Mouse (Mus musculus) kidney, postnatal 25 days (tissue): ENCODE measurements around the gene Ifna2.

ENCODE experiments used
- DNase-seq, 2 experiments: peaks; one replicate each; pipeline ENCODE4 v3.0.0; 2021; ENCODE audit warnings: mixed read lengths in 2 of 2

The Ifna2 gene

DNA sequence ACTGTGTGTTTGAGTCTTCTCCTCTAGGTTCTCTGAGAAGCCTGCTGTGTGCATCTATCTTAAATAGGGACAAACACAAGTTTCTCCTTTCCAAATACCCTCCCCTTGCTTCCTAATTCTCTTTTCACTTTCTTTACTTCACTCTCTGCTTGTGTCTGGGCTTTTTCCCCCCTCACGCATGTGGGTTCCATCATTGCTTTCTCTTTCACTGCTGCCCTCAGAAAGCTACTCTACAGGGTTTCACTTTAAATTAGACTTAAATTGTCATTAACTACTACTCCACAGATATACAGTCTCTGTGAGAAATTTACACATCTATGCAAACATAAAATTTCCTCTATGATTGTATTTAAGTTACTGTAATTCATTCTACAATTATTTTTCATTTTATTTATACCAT lies at the start of gene Ifna2:
TSS of gene Ifna2 (minus strand) at position 101 of the 400 bp plus-strand sequence.
- DNase-seq = no peak

DNA sequence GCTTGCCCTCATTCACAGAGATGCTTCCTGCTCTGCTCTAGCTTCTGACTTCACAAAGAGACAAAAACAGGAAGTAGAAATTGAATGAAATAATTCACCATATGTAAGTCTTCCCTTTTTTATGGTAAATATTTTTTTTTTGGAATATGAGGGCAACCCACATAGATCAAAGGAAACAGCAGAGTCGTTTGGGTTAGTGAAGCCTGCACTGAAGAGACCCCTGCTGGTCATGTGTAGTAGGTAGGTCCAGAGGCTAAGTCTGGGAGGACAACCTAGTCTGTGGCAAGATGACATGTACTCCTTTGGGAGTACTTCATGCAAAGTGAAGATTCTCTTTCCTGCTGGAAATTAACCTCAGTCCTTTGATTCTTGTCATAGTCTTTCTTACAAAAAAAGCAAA lies 43.6 kb upstream of the Ifna2 start:
- DNase-seq = peak; percentile 56 to 73

DNA sequence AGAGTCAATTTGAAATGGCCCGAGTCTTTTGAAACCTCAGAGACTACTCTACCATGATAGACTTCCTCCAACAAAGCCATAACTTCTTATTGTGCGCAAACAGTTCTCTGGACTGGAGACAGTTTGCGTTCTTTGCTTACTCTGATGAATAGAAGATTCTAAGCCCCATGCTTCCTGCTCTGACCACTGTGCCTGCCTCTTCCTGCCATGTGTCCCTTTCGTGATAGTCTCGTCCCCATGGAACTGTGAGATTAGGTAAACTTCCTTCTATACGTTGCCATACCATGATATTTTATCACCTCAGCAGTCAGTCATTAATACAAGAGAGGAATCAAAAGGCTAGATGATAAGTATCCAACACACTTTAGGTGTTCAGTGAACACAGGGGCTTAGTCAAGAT lies 43.0 kb upstream of the Ifna2 start:
- no peak for DNase-seq

DNA sequence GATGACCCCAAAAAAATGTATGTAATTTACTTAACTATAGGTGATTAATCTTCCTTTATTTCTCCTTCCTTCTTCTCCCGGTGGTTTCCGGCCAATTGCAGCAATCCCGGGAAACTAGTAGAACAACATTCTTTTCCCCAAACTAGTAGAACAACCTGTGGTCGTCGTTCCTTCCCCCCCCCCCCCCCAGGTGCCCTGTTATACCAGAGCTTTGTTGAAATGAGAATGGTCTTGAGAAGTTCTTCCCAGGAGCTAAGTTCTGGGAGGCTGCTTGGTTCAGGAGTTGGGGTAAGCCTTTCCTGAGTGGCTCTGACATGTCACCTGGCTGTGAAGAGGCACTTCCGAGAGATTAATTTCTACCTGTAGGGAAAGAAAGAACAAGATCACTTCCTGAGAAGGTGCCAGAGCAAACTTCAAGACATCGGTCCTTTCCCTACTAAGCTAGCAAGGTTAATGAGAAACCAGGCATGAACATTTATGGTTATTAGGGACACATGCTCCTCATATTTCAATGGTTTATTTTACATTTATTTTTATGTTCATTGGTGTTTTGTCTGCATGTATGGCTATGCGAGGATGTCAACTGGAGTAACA lies 39.9 kb upstream of the Ifna2 start:
- no peak for DNase-seq

DNA sequence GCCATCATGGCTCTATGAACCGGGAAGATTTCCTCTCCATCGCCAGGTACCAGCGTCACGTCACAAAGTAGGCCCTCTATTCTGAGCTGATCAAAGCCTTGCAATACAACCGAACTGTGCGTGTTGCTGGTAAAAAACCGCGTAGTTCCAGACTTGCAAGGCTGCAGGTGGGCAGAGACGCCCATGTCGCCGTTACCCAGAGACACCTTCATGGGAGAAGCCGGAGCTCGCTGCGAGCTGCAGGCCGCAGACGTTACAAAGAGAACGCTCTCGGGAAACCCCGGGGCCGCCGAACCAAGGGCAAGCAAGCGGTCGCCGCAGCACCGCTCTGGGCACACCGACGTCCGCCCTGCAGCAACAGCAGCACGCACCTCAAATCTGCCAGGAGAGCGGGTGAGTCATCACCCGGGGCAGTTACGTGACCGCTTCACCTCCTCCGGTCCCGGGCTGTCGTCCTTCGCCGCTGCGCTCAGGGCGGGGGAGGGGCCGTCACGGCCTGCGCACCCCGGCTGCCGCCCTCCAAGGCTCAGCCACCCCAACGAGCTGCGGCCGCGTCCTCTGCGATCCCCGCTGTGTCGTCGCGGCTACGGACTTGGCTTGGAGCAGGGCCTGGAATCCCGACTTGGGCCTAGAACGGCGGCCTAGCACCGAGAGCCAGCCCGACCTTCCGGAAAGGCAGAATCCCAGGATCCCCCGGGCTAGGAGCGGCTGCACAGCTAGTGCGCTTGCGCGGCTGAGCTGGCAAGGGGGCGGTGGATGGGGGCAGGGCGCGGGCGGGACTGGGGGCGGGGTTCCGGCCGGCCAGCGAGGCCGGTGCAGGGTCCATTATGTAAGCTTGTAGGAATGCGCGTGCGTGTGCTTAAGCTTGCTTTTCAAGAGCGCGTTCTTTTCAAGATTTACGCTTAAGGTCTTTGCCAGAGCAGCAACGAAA lies 38.3 kb upstream of the Ifna2 start, which contains the start of the genes Gm26566 and Klhl9:
TSS of gene Gm26566 (plus strand) at position 15 of the 931 bp plus-strand sequence.
TSS of gene Klhl9 (minus strand) at position 675 of the 931 bp plus-strand sequence.
- DNase-seq = peak; percentile 92 to 96

DNA sequence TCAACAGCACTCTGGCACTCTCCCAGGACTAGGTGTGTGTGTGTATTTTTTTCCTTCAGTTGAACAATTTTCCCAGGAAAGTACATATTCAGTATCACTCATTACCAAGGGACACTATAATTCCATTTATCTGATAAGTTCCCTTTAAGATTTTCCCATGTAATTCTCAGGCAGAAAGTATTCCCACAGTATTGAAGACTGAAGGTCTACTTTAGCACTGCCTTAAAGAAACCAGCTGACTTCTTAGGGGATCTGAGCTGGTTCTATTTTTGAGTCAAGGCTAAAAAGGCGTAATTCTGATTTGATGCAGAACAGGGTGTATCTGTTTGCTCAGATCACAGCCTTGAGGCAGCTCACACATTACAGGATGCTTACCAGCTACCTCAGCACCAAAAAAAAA lies 35.0 kb upstream of the Ifna2 start:
- peak in 1 of 2 experiments; percentile 31 for DNase-seq

DNA sequence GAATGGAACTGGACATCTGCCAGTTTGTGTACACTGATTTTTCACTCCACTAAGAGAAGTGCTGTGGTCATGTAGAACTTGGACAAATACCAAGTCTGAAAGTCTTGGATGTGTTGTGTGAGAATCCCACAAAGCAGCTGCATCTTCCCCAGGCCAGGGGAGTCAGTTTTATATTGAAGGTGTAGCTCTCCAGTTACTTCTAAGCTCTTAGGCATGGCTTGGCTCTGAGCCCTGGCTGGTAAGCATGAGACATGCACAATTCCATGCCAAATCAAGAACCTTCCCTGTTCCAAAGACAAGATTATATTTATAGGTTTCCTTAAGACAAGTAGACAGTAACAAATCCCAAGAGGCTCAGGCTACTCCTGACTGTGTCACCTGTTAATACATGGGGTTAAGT lies 31.3 kb upstream of the Ifna2 start:
- peak in 1 of 2 experiments; percentile 28 for DNase-seq

DNA sequence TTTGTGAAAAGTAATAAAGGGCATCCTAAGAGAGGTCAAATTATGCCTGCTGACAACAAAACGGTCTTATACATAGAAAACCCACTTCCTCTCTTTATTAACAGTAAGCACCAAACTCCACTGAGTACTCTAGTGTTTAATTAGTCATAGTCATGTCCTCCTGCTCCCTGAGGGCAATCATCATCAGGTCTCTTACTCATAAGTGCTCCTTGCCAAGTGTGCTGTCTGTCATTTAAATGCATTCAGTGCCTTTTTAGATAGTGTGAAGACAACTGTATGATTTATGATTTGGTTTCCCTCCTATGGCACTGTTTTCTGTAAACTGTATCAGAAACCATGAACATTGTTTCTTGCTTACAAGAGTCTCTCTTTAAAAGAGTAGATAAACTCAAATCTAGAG lies 30.6 kb upstream of the Ifna2 start:
- no peak for DNase-seq

DNA sequence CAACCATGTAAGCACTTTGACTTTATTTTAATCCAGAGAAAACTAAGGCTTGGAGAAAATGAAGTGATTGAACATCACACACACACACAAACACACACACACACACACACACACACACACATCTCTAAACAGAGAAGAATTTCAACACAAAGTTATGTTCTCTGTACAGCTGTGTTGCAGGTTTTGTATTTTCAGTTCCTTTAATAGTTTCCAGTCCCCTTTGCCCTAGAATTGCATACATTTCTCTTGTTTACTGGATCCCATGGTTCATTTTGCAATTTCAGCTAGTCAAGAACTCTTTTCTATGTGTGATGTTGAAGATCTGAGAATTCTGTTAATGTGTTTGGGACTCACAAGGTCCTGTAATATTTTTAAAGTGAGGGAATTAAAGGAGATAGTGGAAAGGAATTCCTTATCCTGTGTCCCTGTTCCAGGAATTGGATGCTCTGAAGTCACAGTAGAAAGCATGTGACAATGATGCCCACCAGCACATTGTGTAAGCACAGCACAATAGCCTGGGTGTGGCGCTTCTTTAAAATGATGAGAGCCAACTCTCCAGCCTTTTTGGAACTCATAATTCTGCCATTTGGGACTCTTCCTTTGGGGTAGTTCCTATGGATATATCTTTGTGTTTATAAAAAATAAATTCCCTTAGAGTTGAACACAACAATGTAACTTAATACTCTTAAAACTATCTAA lies 23.6 kb upstream of the Ifna2 start:
- no peak for DNase-seq

DNA sequence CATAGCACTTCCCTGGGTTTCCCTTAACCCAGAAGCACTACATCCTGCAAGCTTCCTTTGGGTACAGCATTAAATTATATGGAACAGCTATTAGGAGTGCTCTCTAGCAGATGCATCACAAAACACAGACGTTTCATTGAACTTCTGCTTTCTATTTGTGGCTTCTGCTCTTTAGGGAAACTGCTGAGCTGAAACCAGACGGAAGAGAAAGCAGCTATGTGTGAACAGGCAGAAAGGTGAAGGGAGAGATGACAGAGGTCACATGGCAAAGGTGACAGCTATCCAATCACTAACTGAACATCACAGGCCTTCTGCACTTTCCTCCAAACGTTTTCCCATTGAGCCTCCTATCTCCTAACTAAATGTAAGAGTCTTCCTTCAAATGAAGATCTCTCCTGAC lies 22.2 kb upstream of the Ifna2 start:
- no peak for DNase-seq

DNA sequence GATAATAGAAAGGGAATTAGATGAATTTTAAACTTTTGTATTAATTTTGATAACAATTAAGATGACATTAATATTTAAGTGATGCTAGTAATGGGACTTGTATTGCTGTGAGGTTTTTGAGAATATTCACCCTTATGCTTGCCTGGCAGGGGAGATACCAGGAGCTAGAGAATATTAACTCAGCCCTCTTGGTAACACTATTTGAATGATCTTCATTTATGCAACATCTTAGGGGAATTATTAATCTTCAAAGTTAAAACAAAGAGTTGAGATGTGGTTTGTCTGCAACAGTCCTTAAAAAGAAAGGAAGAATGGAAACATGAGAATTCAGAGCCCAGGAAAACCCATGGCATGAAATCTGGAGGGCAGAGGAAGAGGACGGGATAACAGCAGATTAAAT lies 15.6 kb upstream of the Ifna2 start:
- DNase-seq = no peak

DNA sequence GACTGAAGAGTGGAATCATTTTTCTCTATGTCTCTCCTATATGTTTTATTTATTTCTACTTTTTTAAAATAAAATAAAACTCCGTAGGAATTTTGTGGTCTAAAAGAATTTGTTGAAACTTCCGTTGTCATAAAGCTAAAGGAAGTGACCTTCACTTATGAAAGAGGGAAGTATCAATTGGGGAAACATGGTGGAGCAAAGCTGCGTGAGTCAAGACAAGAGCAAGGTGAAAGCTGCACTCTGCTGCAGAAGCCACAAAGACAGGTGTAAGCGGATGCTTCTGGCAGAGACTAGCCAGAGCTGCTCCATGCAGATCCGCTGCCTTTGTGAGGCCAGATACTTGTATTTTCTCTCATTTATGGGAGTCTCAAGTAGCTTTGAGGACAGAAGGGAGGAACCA lies 15.1 kb upstream of the Ifna2 start:
- DNase-seq = no peak

DNA sequence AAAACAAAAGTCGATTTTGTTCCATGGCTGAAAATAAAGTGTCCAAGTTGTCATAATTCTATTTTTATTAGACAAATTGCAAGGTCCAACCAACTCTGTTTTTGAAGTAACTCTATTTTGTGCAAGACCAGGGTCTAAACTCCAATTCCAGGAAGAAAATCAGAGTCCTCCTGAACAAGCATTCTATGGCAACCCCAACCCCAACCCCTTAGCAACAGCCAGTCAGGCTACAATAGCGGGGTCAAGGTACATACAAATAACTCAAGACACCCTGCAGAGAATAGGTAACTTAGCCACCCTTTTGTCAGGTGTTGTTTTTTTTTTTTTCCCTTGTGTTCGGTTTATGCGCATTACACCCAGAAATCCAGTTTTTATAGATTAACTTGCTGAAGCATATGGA lies 14.0 kb upstream of the Ifna2 start:
- DNase-seq = peak in 1 of 2 experiments; percentile 51

DNA sequence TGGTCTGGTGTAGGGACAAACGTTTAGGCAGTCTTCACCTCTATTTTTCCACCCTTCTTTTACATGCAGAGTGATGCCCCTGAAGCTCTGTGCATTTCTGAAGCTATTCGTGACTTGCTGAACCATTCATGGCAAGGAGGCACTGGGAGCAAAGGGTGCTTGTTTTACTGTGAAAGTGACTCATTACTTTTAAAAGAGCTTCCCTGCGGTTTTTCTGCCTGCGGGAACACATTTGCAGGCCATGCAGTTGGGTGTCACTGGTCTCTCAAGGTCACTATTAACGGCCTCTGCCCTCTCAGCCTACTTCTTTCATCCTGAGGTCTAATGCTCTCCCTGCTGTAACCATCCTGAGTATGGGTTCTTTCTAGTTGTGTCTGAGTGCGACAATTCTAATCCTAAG lies 13.4 kb upstream of the Ifna2 start:
- no peak for DNase-seq

DNA sequence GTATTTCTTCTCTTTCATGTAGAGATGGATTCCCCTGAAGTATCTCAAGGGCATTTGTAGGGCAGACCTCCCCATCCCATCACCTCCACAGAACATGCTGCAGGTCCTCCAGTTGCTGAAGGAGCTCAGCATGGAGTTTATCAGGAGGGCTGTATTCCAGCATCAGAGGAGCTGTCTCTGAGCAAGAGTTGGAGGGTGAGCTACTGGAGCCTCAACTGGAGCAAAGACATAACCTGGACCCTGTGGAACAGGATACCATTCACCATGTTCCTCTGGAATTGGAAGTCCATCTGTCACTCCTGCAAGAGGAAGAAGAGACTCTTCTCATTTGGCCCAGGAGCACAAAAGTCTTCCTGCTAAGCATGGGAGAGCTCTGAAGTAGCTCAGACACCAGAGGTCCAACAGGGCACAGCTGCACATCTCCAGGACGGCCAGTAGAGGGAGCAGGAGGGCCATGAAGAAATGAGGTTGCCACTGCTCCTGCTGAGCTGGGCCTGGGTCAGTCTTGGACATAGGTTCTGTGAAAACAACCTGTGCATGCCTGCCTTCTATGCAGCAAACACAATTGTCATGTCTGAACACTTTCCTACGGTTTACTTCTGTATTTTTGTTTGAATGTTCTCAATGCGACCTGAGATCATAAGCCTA lies 12.6 kb upstream of the Ifna2 start:
- peak; percentile 73 to 79 for DNase-seq

DNA sequence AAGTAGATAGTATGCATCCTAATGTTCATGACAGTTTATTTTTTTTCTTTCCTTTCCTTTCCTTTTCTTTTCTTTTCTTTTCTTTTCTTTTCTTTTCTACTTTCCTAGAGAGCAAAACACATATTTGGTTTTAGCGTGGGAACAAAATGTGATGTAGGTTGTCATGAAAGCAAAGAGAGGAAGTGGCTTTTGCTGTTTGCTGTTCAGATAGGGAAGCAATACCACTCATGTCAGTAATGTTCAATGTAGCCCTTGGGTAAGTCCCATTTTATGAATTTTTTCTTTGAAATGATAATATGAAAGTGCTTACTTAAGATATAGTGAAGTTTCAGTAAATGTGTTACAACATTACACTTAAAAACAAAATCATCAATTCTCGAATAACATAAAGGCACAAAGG lies 9.7 kb upstream of the Ifna2 start:
- no peak for DNase-seq

DNA sequence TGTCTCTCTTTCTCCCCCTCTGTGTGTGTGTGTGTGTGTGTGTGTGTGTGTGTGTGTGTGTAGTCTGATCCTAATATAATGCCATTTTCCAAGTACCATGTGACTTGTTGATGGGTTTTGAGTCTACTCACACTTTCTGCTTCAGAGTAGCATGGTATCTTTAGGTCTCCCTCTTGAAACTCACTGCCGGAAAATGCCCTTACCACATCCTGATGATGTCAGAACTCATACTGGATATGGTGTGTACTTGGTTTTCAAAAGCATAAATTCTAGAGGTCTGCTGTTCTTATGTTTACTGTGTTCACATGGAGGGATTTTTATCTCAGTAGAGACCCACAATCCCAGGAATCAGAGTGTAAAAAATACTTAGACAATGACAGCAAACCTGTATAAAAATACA lies 8.8 kb upstream of the Ifna2 start:
- DNase-seq = no peak

DNA sequence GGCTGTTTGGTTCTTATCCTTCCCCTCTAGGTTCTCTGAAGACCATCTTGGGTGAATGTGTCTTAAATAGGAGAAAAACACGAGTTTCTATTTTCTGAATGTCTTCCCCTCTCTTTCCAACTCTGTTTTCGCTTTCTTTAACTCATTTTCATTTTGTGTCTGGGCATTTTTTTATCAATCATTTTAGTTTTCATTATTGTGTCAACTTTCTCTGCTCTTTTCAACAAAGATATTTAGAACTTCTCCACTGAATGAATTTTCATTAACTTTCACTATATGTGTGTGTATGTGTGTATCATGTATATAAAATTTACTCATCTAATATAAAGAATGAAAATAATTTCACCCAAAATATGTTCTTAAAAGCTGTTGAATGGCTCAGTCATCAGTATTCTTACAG lies 7.5 kb upstream of the Ifna2 start, which contains the start of gene Ifnab:
TSS of gene Ifnab (minus strand) at position 101 of the 400 bp plus-strand sequence.
- no peak for DNase-seq

DNA sequence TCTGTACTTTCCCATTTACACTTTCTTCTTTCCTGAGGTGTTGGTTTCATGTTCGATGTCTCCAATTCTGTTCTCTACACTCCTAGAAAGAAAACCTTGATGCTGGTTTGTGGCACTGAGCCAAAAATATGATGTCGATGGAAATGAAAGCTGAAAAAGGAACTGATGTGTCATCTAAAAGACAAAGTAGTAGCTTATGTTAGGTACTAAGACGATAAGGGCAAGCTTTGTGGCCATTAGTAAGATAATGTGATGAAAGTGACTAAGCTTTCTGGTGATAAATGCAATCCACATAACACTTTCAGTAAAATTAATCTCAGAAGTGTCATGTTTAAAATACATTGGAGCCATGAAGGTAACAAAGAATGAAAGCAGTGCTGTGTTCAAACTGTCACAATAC lies 2.4 kb downstream of the Ifna2 start:
- DNase-seq = no peak

DNA sequence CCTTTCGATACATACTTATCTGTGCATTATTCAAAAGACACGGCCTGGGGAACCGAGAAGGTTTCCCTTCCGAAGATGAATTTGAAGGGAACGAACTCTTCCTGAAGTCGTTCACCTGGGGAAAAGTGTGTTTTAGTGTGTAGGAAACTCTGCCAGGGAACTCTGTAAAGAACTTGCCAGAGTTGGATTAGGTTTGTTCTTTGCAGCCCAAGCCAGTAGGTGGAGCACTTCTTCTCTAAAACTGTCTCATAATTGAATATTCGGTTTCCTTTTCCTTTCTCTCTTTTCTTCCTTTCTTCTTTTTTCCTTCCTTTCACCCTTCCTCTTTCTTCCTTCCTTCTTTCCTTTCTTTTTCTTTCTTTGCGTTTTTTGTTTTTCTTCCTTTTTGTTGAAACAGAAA lies 3.4 kb downstream of the Ifna2 start:
- peak in 1 of 2 experiments; percentile 47 for DNase-seq

DNA sequence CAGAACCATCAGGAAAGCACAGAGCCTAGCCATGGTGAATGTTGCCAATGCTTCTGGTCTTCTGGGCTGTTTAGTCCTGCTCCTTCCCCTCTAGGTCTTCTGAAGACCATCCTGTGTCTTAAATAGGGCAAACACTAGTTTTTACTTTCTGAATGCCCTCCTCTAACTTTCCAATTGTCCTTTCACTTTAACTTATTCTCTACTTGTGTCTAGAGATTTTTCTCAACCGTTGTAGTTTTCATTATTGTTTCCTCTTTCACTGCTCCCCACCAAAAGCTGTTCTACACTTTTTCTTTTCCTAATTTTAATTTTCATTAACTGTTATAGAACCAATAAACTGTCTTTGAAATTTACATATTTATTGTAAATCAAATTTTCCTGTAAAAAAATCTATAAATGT lies 6.9 kb downstream of the Ifna2 start, which contains the start of gene Ifna16:
TSS of gene Ifna16 (minus strand) at position 101 of the 400 bp plus-strand sequence.
- DNase-seq = no peak

DNA sequence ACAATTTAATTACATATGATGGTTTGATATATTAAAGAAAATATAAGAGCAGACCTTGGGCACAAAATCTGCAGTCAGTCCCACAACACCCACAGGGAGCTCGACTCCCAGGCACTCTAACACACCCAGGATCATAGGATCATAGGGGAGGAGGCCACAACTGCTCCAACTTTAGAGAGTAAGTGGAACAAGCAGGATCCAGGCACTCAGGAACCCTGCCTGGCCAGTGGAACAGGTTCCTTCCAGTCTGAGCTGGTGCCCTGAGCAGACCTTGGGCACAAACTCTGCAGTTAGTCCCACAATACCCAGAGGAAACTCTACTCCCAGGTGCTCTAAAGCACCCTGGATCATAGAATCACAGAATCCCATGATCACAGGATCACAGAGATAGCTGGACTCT lies 28.3 kb downstream of the Ifna2 start:
- DNase-seq = peak; percentile 25 to 58

DNA sequence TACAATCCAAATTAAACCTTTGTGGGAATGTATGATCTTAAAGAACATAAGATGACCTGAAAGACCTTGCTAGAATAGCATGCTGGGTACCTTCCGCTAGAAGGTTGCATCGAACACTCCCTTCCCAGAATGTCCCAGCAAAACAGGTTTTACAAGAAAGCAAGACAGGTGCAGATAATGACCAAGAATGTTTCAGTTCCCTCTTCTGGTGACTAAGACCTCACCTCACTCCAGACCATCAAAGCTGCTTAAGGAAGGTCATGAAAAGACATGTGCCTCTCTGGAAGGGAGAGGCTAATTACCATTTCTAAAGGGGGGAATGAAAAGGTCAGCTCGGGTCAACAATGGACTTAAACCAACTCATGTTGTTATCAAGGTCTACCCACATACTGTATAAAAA lies 30.1 kb downstream of the Ifna2 start:
- no peak for DNase-seq
